Mouse (Mus musculus) stomach, embryonic 14.5 days (tissue): ENCODE results near the gene Daam2. TPM values are rescaled to one million over a fixed set of nuclear protein-coding genes. Genes with fewer than 3 reads are reported as not detected.

Experiments used
- ATAC-seq: fragments of 200-750 bp; cut with Nextera tagmentation; 2 replicates; pipeline ENCODE4 v1.8.0; 2017; ENCODE audit warnings: low read depth, moderate TSS enrichment; ENCODE audit not compliant: insufficient number of reproducible peaks, insufficient read depth, low FRiP score
- H3K27ac ChIP-seq: fragments of 300-500 bp; sonication (generic); 2 replicates; pipeline ENCODE4 v1.5.1; 2014; ENCODE audit warnings: mild to moderate bottlenecking, low read length, moderate library complexity, mixed read lengths
- H3K27me3 ChIP-seq: fragments of 300-500 bp; sonication (generic); 2 replicates; pipeline ENCODE4 v1.6.1; 2014; ENCODE audit warnings: low read length, control low read depth, mixed read lengths; ENCODE audit not compliant: control insufficient read depth, insufficient read depth
- H3K36me3 ChIP-seq: fragments of 300-500 bp; sonication (generic); 2 replicates; pipeline ENCODE4 v1.6.1; 2014; ENCODE audit warnings: mild to moderate bottlenecking, control low read depth, low read length, moderate library complexity, mixed read lengths; ENCODE audit not compliant: control insufficient read depth, insufficient read depth
- H3K4me1 ChIP-seq: fragments of 300-500 bp; sonication (generic); 2 replicates; pipeline ENCODE4 v1.6.1; 2014; ENCODE audit warnings: low read length, control low read depth, mixed read lengths; ENCODE audit not compliant: control insufficient read depth, insufficient read depth
- H3K4me2 ChIP-seq: fragments of 300-500 bp; sonication (generic); replicated peaks from 2 replicates; pipeline ENCODE4 v1.6.1; 2014; ENCODE audit warnings: low read depth, low read length, control low read depth
- H3K4me3 ChIP-seq: fragments of 300-500 bp; sonication (generic); 2 replicates; pipeline ENCODE4 v1.5.1; 2014; ENCODE audit warnings: low read depth, low read length, control low read depth
- H3K9ac ChIP-seq: fragments of 300-500 bp; sonication (generic); replicated peaks from 2 replicates; pipeline ENCODE4 v1.6.1; 2014; ENCODE audit warnings: low read depth, mild to moderate bottlenecking, control low read depth, low read length, moderate library complexity, mixed read lengths
- H3K9me3 ChIP-seq: fragments of 300-500 bp; sonication (generic); 2 replicates; pipeline ENCODE4 v1.6.1; 2016; ENCODE audit warnings: low read depth, low read length, control low read depth; ENCODE audit not compliant: control insufficient read depth
- WGBS: fragments of 180-500 bp; shearing (Covaris S2); extraction: QIAGEN DNeasy Blood & Tissue Kit; methylation state at CpG from one replicate; pipeline ENCODE4 v1.1.7; 2014; 5-methylcytosine and 5-hydroxymethylcytosine counted together
- polyA plus RNA-seq: library from polyadenylated mRNA; unstranded; fragments of >200 nt; fragmentation: Nextera tagmentation; extraction: Ambion mirVana; gene quantifications from 2 replicates; pipeline ENCODE4 v1.2.1, GENCODE M21; 2014

Gene Daam2
- polyA plus RNA-seq, 1 experiment from 2014 or later, result 12.5 TPM

- no peak overlapping the region for H3K4me2 ChIP-seq
- 0 out of 2 replicates have a peak, but pooled peaks cover 8% of the 10 kb centered on the region for H3K4me1 ChIP-seq
- no peak for ATAC-seq
- H3K27ac ChIP-seq, result no peak overlapping the region
- no peaks in the 10 kb centered on the region for H3K36me3 ChIP-seq
- no peaks in the 10 kb centered on the region for H3K27me3 ChIP-seq
- H3K9me3 ChIP-seq, result no peaks in the 10 kb centered on the region
- WGBS, result 77% methylated on average over 7 of the region's 7 CpGs
- no peak overlapping the region for H3K9ac ChIP-seq
- H3K4me3 ChIP-seq, result no peak overlapping the region
Observed at GRCm38 (mm10) chr17:49519576-49520247, 44.4 kb downstream of the Daam2 start.

DNA sequence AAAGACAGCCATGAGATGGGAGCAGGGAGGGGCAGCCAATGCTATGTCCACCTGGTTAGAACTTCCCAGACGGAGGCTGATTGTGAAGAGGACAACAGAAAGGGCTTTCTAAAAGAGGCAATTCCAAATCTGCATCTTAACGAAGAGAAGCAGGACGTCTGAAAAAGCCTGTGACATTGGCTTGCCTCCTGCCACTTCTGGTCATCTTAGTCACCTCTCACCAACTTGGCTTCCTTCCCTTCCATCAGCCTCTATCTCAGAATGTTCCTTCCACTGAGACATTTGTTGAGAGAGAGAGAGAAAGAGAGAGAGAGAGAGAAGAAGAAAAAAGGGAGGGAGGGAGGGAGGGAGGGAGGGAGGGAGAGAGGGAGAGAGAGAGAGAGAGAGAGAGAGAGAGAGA, 47.1 kb downstream of the Daam2 start:
- ATAC-seq, result no peak
- H3K27me3 ChIP-seq, result no peaks in the 10 kb centered on the region
- 0 out of 2 replicates have a peak, but pooled peaks cover 8% of the 10 kb centered on the region for H3K4me1 ChIP-seq
- no peaks in the 10 kb centered on the region for H3K36me3 ChIP-seq
- 75% methylated on average over 3 of the region's 3 CpGs for WGBS
- H3K4me2 ChIP-seq, result no peak overlapping the region
- H3K9ac ChIP-seq, result no peak overlapping the region
- no peak overlapping the region for H3K27ac ChIP-seq
- H3K9me3 ChIP-seq, result no peaks in the 10 kb centered on the region
- H3K4me3 ChIP-seq, result no peak overlapping the region

DNA sequence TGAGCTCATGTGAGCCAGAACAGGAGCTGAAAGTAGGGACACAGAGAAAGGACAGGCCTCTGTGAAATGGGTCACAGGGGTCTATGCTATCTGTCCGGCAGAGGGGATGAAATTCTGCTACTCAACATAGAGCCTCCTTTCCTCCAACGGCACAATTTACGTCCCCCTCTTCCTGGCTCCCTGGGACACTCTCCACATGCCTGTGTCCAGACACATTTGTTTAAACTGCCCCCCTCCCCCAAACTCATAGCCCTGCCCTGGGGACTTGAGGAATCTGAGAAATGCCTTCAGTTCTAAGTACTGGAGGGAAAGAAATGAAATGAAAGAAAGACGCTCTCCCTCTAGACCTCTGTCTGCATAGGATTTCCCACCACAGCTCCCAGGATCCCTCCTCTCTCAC, 48.5 kb downstream of the Daam2 start:
- no peak overlapping the region for H3K4me2 ChIP-seq
- H3K9me3 ChIP-seq, result peaks cover 4% of the 10 kb centered on the region; the same call in 1 of the 2 replicates
- H3K27me3 ChIP-seq, result no peaks in the 10 kb centered on the region
- 0 out of 2 replicates have a peak, but pooled peaks cover 8% of the 10 kb centered on the region for H3K4me1 ChIP-seq
- ATAC-seq, result no peak
- H3K36me3 ChIP-seq, result no peaks in the 10 kb centered on the region
- no peak overlapping the region for H3K4me3 ChIP-seq
- 26% methylated on average over 4 of the region's 4 CpGs for WGBS
- no peak overlapping the region for H3K27ac ChIP-seq
- no peak overlapping the region for H3K9ac ChIP-seq

- H3K4me2 ChIP-seq, result no peak overlapping the region
- WGBS, result 90% methylated on average over 3 of the region's 3 CpGs
- ATAC-seq, result no peak
- no peaks in the 10 kb centered on the region for H3K36me3 ChIP-seq
- H3K27ac ChIP-seq, result no peak overlapping the region
- peaks cover 4% of the 10 kb centered on the region; the same call in 1 of the 2 replicates for H3K9me3 ChIP-seq
- H3K9ac ChIP-seq, result no peak overlapping the region
- no peak overlapping the region for H3K4me3 ChIP-seq
- H3K27me3 ChIP-seq, result no peaks in the 10 kb centered on the region
- 0 out of 2 replicates have a peak, but pooled peaks cover 8% of the 10 kb centered on the region for H3K4me1 ChIP-seq
Observed at GRCm38 (mm10) chr17:49515141-49515540, 49.0 kb downstream of the Daam2 start.

GRCm38 (mm10) chr17:49512671-49513085, 51.5 kb downstream of the Daam2 start:
- ATAC-seq, result no peak
- H3K4me1 ChIP-seq, result 0 out of 2 replicates have a peak, but pooled peaks cover 8% of the 10 kb centered on the region
- WGBS, result 68% methylated on average over 5 of the region's 5 CpGs
- H3K9me3 ChIP-seq, result peaks cover 4% of the 10 kb centered on the region; the same call in 1 of the 2 replicates
- H3K36me3 ChIP-seq, result no peaks in the 10 kb centered on the region
- H3K27ac ChIP-seq, result no peak overlapping the region
- no peak overlapping the region for H3K4me3 ChIP-seq
- no peak overlapping the region for H3K4me2 ChIP-seq
- no peak overlapping the region for H3K9ac ChIP-seq
- H3K27me3 ChIP-seq, result no peaks in the 10 kb centered on the region

DNA sequence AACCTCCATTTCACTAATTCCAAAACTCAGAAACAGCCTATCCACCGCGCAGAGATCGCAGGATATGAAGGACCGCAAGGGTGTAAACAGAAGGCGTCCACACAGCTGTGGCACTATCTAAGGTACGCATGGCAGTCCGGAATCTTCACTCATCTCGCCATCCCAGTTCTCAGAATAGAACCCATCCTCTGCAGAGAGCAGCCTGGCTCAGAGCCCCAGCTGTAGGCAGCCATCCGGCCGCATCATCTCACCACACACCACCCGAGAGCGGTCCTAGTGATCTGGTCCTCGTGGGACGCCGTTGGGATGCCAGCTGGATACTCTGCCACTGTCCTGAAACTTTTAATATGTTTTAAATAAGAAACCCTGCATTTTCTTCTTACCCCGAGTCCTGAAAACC, 54.7 kb downstream of the Daam2 start:
- Histone ChIP-seq H3K27ac (no peak overlapping the region), H3K9ac (no peak overlapping the region), H3K9me3 (peaks cover 4% of the 10 kb centered on the region; the same call in 1 of the 2 replicates), H3K4me1 (no peaks in the 10 kb centered on the region), H3K4me2 (no peak overlapping the region), H3K4me3 (no peak overlapping the region), H3K27me3 (no peaks in the 10 kb centered on the region), H3K36me3 (no peaks in the 10 kb centered on the region)
- 91% methylated on average over 16 of the region's 16 CpGs for WGBS
- ATAC-seq, result no peak

- Histone ChIP-seq H3K4me2 (no peak overlapping the region), H3K36me3 (no peaks in the 10 kb centered on the region), H3K4me3 (no peak overlapping the region), H3K4me1 (no peaks in the 10 kb centered on the region), H3K9me3 (no peaks in the 10 kb centered on the region), H3K9ac (no peak overlapping the region), H3K27me3 (no peaks in the 10 kb centered on the region), H3K27ac (no peak overlapping the region)
- 81% methylated on average over 6 of the region's 6 CpGs for WGBS
- no peak for ATAC-seq
Observed at GRCm38 (mm10) chr17:49503246-49503900, 60.8 kb downstream of the Daam2 start.

DNA sequence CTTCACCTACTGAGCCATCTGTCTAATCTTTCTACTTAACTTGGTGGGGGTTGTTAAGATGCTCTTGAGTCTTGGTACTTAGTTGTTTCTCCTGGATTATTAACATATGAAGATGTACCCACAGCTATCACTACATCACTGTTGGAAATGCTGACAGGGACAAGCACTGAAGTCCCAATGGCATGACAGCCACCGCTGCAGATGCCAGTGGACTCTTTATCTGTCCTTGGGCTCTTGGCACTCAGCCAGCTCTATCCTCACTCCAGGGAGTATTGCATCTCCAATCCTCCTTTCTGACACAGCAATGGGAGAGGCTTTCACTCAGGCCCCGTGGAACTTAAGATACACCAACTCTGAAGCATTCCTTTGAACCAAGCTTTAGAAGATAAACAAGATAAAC, 63.9 kb downstream of the Daam2 start:
- Histone ChIP-seq H3K4me3 (no peak overlapping the region), H3K4me1 (no peaks in the 10 kb centered on the region), H3K9me3 (no peaks in the 10 kb centered on the region), H3K4me2 (no peak overlapping the region), H3K27ac (no peak overlapping the region), H3K9ac (no peak overlapping the region), H3K27me3 (no peaks in the 10 kb centered on the region), H3K36me3 (peaks cover 2% of the 10 kb centered on the region; the same call in 1 of the 2 replicates)
- no peak for ATAC-seq
- 55% methylated on average over 2 of the region's 2 CpGs for WGBS
